Mouse (Mus musculus) kidney, postnatal 36 days (tissue): ENCODE data around the gene Smim24.

ENCODE experiments used
- DNase-seq, 2 experiments: peaks; one replicate each; pipeline ENCODE4 v3.0.0; 2021 to 2022; ENCODE audit warnings: mixed read lengths in 2 of 2

Gene Smim24

GRCm38 (mm10) chr10:81392781-81393185 is at the start of gene Smim24:
Gene Smim24 (plus strand): TSS chr10:81393051.
- peak; percentile 81 to 87 for DNase-seq

DNA sequence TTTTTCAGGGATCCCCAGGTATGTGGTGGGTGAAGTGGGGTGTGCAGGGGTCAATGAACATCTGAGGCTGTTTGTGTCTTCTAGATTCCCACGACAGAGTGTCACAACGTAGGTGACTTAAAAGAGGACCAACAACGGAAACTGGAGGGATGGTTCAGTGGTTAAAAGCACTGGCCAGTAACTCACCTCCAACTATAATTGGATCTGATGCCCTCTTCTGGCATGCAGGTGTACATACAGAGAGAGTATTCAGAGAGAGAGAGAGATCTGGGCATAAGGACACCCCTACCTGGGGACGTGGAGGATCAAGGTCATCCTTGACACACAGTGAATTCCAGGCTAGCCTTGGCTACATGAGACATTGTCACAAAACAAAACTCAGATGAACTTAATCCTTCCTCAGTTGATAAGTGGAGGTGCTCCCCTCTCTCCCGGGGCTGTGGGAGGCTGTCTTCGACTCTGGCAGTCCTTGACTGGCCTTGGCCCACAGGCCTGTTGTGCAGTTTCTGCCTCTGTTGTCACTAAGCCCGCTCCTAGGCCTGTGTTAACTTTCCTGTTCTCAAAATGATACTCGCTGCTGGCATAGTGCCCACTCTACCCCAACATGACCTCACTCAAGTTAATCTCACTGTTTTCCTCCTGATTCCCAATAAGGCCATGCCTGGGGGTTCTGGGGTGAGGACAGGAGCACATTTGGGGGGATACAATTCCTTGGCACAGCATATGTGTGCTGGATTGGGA is 48.3 kb upstream of the Smim24 start:
- peak in 1 of 2 experiments; percentile 47 for DNase-seq

GRCm38 (mm10) chr10:81345162-81345534 is 47.7 kb upstream of the Smim24 start:
- no peak for DNase-seq

DNA sequence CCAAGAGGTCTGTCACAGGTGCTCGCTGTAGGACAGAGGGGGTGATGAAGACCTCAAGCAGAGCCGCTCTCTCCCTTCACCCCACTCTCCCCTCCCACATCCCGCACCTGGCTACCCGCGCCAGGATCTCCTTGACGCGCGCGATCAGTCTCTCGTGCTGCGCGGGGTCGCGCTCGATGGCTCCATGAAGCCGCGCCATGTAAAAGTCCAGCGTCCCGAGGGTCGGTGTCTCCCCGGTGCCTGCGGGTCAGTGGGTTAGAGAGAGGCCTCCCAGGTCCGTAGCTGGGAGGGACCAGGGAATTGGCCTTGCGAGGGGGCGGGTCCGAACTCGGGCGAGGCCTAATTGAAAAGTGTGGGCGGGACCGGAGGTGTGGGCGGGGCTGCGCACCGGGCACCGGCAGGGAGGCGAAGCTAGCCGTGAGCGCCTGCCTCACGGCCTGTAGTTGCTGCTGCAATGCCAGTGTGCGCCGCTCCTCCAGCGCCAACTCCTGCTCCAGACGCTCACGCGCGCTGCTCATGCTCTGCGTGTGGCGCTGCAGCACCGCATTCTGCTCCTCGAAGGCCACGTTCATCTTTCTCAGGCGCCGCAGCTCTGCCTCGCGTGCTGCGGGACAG is 46.3 kb upstream of the Smim24 start:
- DNase-seq = peak; percentile 88 to 93

- DNase-seq = peak; percentile 76 to 78
Measured at GRCm38 (mm10) chr10:81349146-81349545, 43.7 kb upstream of the Smim24 start.

DNA sequence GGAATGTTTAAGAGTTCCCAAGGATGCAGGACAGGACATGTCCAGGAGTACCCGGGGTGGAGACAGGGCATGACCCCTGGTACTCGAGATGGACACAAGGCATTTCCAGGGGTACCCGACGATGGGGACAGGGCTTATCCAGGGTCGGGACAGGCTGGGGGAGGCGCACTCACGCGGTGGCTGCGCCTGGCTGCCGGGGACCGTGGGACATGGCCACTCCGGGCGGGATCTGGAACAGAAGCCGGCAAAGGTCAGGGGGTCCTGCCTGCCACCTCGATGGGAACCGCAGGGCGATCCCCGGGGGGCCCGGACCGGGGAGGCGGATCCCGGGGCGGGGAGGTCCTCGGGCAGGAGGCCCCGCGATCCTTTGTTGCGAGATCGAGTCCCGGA is 42.9 kb upstream of the Smim24 start:
- DNase-seq = no peak

GRCm38 (mm10) chr10:81350351-81351063 is 42.3 kb upstream of the Smim24 start, which contains the start of gene Hmg20b:
Gene Hmg20b (minus strand): TSS chr10:81350480.
- peak; percentile 100 for DNase-seq

DNA sequence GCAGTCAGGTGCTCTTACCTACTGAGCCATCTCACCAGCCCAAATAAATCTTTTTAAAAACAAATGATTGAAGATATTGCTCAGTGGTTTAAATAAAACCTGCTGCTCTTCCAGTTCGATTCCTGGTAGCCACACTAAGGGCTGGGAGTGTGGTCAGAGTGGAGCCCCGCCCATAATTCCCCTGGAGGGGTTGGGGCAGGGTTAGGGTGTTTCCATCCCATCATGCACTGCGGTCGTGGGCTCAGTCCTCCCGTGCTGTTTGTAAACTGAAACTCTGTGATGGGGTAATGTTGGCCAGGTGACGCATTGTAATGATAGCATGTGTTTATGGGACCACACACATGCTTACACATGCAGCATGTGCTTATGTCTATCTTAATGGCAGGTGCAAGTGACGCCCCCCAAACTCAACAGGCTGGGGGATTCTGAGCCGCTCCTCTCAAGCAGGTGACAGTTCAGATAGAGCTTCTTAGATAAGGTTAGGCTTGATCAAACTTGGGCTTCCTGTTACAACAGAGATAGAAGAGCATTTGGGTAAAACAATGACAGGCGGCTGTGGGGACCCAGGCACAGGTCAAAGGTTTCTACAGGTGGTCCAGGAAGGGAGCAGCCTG is 41.1 kb upstream of the Smim24 start:
- no peak for DNase-seq

DNA sequence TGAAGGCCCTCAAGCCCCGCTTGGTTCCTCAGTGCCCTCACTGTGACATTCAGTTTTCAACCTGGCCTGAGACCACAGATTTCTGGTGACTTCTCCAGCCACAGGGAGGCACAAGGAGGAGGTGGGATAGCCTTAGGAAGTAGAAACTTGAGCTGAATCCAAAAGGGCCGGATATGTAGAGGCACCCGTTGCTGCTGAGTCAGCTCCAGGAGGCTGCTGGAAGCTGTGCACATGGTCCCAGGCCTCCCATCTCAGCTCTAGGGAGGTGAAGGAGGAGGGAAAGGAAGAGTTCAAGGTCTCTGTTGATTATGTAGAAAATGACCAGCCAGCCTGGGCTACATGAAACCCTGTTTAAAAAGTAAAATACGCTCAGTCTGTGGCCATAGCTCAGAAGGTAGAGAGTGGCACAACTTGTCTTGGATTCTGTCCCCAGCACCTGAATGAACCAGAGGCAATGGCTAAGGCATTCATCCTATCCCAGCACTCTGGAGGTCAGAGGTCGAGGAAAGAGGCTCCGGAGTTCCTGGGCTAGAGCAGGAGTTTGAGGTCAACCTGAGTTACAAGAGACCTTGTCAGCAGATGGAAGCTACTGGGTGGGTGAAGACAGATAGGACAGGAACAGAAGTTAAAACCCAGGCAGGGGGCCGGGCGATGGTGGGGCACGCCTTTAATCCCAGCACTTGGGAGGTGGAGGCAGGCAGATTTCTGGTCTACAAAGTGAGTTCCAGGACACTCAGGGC is 37.9 kb upstream of the Smim24 start:
- no peak for DNase-seq

- DNase-seq = no peak
Measured at GRCm38 (mm10) chr10:81355533-81355932, 37.3 kb upstream of the Smim24 start.

GRCm38 (mm10) chr10:81356352-81356990 is 36.4 kb upstream of the Smim24 start:
- peak; percentile 60 to 62 for DNase-seq

GRCm38 (mm10) chr10:81356991-81357844 is 35.6 kb upstream of the Smim24 start, which contains the start of gene Mfsd12:
Gene Mfsd12 (plus strand): TSS chr10:81357491.
- DNase-seq = peak; percentile 94 to 96

- no peak for DNase-seq
Measured at GRCm38 (mm10) chr10:81358209-81358608, 34.6 kb upstream of the Smim24 start.

- peak; percentile 53 to 75 for DNase-seq
Measured at GRCm38 (mm10) chr10:81358841-81359240, 34.0 kb upstream of the Smim24 start.

- DNase-seq = no peak
Measured at GRCm38 (mm10) chr10:81360721-81361120, 32.1 kb upstream of the Smim24 start.

DNA sequence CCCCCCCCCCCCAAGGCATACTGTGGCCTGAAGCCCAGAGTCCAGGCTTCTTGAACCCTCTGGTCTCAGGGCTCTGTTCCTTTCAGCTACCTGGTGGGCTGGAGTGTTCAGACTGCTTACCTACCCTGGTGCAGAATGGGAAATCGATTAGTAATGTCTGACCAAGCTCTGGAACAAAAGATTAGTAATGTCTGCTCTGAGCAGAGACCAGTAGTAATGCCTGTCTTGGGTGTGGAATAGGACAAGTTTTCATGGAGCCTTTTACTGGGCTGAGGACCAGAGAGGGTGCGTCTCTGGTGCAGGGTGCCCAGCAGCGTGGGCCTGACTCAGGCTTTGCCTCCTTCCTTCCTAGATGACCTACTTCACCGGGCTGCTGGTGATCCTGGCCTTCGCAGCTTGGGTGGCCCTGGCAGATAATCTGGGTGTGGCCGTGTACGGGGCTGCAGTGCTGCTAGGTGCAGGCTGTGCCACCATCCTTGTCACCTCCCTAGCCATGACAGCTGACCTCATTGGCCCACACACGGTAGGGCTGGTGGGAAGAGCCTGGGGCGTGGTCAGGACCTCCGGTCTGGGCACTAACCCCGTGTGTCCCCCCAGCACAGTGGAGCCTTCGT is 30.4 kb upstream of the Smim24 start:
- no peak for DNase-seq

GRCm38 (mm10) chr10:81363436-81364346 is 29.2 kb upstream of the Smim24 start:
- DNase-seq = peak in 1 of 2 experiments; percentile 78

- DNase-seq = peak in 1 of 2 experiments; percentile 37
Measured at GRCm38 (mm10) chr10:81364666-81365065, 28.2 kb upstream of the Smim24 start.

- no peak for DNase-seq
Measured at GRCm38 (mm10) chr10:81365073-81365472, 27.8 kb upstream of the Smim24 start.
